Mouse (Mus musculus): ENCODE data around the gene Il9r. TPM values are rescaled to one million over a fixed set of nuclear protein-coding genes. Genes with fewer than 3 reads are reported as not detected.

Gene Il9r
- total and polyA plus RNA-seq, 3 experiments: 20.0 to 52.1 (median 47.5) TPM

DNA sequence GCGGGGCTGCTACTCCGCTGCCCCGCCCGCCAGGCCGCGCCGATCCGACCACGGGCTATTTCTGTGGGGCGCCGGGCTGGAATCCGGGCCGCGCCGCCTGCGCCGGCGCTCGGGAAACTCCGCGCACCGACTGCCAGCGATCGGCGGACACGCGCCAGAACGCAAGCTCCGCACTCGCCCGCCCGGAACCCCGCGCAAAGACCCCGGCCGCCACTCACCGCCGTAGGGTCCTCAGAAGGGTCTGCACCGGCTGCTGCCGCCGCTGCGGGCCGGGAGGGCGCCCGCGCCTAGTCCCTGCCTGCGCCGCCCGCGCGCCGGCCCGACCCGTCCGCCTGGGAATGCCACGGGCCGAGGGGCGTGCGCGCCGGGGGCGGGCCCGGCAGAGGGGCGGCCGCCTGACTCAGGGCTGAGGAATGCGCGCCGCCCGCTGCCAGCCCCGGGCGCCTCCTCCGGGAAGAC, 21.9 kb upstream of the Il9r start, which contains the start of gene Rhbdf1:
Rhbdf1 (minus strand) TSS at position 350 of the 459 bp plus-strand sequence.
- H3K4me2 ChIP-seq (ENCODE audit: insufficient read depth, low read depth, poor library complexity, severe bottlenecking): peak within 1 kb of the TSS; percentile 89
- no peaks in the 10 kb centered on the region for H3K79me2 ChIP-seq (replicated peaks; ENCODE audit: control insufficient read depth, extremely low read depth, insufficient read depth, poor library complexity, severe bottlenecking)
- H3K27ac ChIP-seq (ENCODE audit: insufficient read depth, low read depth): peak within 1 kb of the TSS; percentile 37
- in situ Hi-C loops (cut with MboI; ENCODE audit: low pct_ligation_motif_present, low pct_unique_long_range_greater_than_20kb, low sequenced_read_pairs): no loop called here
- peak; percentile 8; the same call in 1 of the 2 replicates for TF ChIP-seq CHD1 (IDR thresholded peaks at IDR 0.05; ENCODE audit: low read depth, low read length)
- peak; percentile 55 for TF ChIP-seq NRF1 (IDR thresholded peaks at IDR 0.05; ENCODE audit: low read depth, low read length)
- TF ChIP-seq MXI1 (IDR thresholded peaks at IDR 0.05; ENCODE audit: low read depth, low read length): peak; percentile 42
- 0 out of 2 replicates have a peak, but pooled peaks have one; percentile 13 for TF ChIP-seq ZMIZ1 (IDR thresholded peaks at IDR 0.05; ENCODE audit: low read depth, low read length)
- no peak for TF ChIP-seq TBP (conservative IDR thresholded peaks at IDR 0.05; ENCODE audit: low read depth, low read length)
- TF ChIP-seq UBTF (IDR thresholded peaks at IDR 0.05; ENCODE audit: low read depth, low read length): 0 out of 2 replicates have a peak, but pooled peaks have one; percentile 77
- no peak; the same call in 1 of the 2 replicates for TF ChIP-seq SIN3A (IDR thresholded peaks at IDR 0.05; ENCODE audit: low read length)
- TF ChIP-seq CTCF (conservative IDR thresholded peaks at IDR 0.05 in 1 of 2, IDR thresholded peaks at IDR 0.05 in 1 of 2; ENCODE audit: low read depth in 2 of 2, low read length in 2 of 2): no peak
- no peak; the same call in 1 of the 2 replicates for TF ChIP-seq ELF1 (IDR thresholded peaks at IDR 0.05; ENCODE audit: low read depth, low read length)
- TF ChIP-seq CHD2 (IDR thresholded peaks at IDR 0.05; ENCODE audit: low read length): no peak
- TF ChIP-seq USF2 (conservative IDR thresholded peaks at IDR 0.05; ENCODE audit: low read depth, low read length): no peak
- TF ChIP-seq KAT2A (IDR thresholded peaks at IDR 0.05; ENCODE audit: insufficient replicate concordance, low read length): no peak
- dilution Hi-C loops (cut with MboI; ENCODE audit: extremely low pct_ligation_motif_present, extremely low pct_unique_long_range_greater_than_20kb, low sequenced_read_pairs): no loop called here
- H3K4me1 ChIP-seq (ENCODE audit: control insufficient read depth in 1 of 2, insufficient read depth in 2 of 2): peaks cover 12 to 71% of the 10 kb centered on the region in 2 experiments
- H3K27me3 ChIP-seq (replicated peaks): peaks cover 19% of the 10 kb centered on the region
- peaks cover 0 to 23% of the 10 kb centered on the region in 2 experiments for H3K36me3 ChIP-seq (replicated peaks in 1 of 2; ENCODE audit: control insufficient read depth in 1 of 2, insufficient read depth in 1 of 2, low read length in 1 of 2)
- peak within 1 kb of the TSS; percentile 67 to 77 (median 71) for H3K4me3 ChIP-seq (replicated peaks in 1 of 3; ENCODE audit: low read depth in 2 of 3, low read length in 2 of 3, poor library complexity in 1 of 3)
- peak within 1 kb of the TSS; percentile 53 for H3K9ac ChIP-seq (ENCODE audit: insufficient read depth, low read depth)
- peaks cover 3% of the 10 kb centered on the region for H3K9me3 ChIP-seq (replicated peaks; ENCODE audit: low read length)
- no peak for DNase-seq (ENCODE audit: extremely low read depth)

DNA sequence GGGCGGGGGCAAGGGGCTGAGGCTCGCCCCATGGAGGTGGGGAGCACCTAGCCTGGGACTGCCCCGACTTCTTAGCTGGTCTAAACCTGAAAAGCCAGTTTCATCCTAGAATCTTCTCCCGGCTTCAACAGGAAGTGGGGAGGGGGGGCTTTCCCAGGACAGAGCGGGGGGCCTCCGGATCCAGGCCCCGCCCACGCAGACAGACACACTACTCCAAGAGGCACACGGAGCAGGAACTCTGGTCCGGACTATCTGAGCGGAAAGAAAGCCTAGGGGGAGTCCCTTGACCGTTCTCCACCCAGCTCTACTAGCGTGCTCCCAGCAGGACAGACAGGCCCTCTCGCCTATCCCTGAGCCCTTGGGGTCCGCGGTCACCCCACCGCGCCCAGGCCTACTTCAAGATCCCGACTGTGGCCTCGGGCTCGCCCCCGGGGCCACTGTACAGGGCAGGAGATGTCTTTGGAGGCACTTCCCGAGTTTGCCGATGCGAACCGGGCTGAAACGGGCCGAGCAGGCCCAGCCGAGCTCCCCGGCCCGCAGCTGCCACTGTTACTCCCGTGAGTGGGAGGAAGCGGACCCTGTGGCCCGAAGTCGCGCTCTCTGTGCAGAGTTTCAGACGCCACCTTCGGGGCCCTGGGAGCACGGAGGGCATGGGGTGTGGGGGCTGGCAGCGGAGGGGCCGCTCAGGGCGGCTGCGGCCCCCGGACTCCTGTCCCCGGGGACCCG, 21.3 kb upstream of the Il9r start:
- Histone ChIP-seq H3K9me3 (replicated peaks; ENCODE audit: low read length) (peaks cover 3% of the 10 kb centered on the region), H3K4me3 (replicated peaks in 1 of 3; ENCODE audit: low read depth in 2 of 3, low read length in 2 of 3, poor library complexity in 1 of 3) (peak overlapping the region; percentile 67 to 77 (median 71)), H3K4me2 (ENCODE audit: insufficient read depth, low read depth, poor library complexity, severe bottlenecking) (peak overlapping the region; percentile 89), H3K79me2 (replicated peaks; ENCODE audit: control insufficient read depth, extremely low read depth, insufficient read depth, poor library complexity, severe bottlenecking) (no peaks in the 10 kb centered on the region), H3K27me3 (replicated peaks) (peaks cover 19% of the 10 kb centered on the region), H3K4me1 (ENCODE audit: control insufficient read depth in 1 of 2, insufficient read depth in 2 of 2) (peaks cover 12 to 74% of the 10 kb centered on the region in 2 experiments), H3K36me3 (replicated peaks in 1 of 2; ENCODE audit: control insufficient read depth in 1 of 2, insufficient read depth in 1 of 2, low read length in 1 of 2) (peaks cover 0 to 27% of the 10 kb centered on the region in 2 experiments), H3K27ac (ENCODE audit: insufficient read depth, low read depth) (peak overlapping the region; percentile 37), H3K9ac (ENCODE audit: insufficient read depth, low read depth) (peak overlapping the region; percentile 53)
- in situ Hi-C loops (cut with MboI; ENCODE audit: low pct_ligation_motif_present, low pct_unique_long_range_greater_than_20kb, low sequenced_read_pairs) (no loop called here), dilution Hi-C loops (cut with MboI; ENCODE audit: extremely low pct_ligation_motif_present, extremely low pct_unique_long_range_greater_than_20kb, low sequenced_read_pairs) (no loop called here)
- DNase-seq (ENCODE audit: extremely low read depth): peak; percentile 86
- no peak for TF ChIP-seq E2F4 (IDR thresholded peaks at IDR 0.05; ENCODE audit: insufficient replicate concordance, low read depth, low read length)
- TF ChIP-seq MAFK (IDR thresholded peaks at IDR 0.05; ENCODE audit: insufficient replicate concordance, low read length): no peak
- no peak for TF ChIP-seq CTCF (conservative IDR thresholded peaks at IDR 0.05 in 1 of 2, IDR thresholded peaks at IDR 0.05 in 1 of 2; ENCODE audit: low read depth in 2 of 2, low read length in 2 of 2)
- TF ChIP-seq CHD1 (IDR thresholded peaks at IDR 0.05; ENCODE audit: low read depth, low read length): no peak; the same call in 1 of the 2 replicates
- TF ChIP-seq RAD21 (IDR thresholded peaks at IDR 0.05; ENCODE audit: low read depth, low read length): no peak
- TF ChIP-seq MXI1 (IDR thresholded peaks at IDR 0.05; ENCODE audit: low read depth, low read length): no peak
- TF ChIP-seq ZMIZ1 (IDR thresholded peaks at IDR 0.05; ENCODE audit: low read depth, low read length): 0 out of 2 replicates have a peak, but pooled peaks have one; percentile 58
- no peak for TF ChIP-seq KAT2A (IDR thresholded peaks at IDR 0.05; ENCODE audit: insufficient replicate concordance, low read length)
- TF ChIP-seq ELF1 (IDR thresholded peaks at IDR 0.05; ENCODE audit: low read depth, low read length): no peak; the same call in 1 of the 2 replicates
- peak; percentile 28 for TF ChIP-seq SIN3A (IDR thresholded peaks at IDR 0.05; ENCODE audit: low read length)
- peak; percentile 52; the same call in 1 of the 2 replicates for TF ChIP-seq TBP (conservative IDR thresholded peaks at IDR 0.05; ENCODE audit: low read depth, low read length)
- TF ChIP-seq USF2 (conservative IDR thresholded peaks at IDR 0.05; ENCODE audit: low read depth, low read length): no peak
- TF ChIP-seq JUND (conservative IDR thresholded peaks at IDR 0.05; ENCODE audit: low read depth, low read length): no peak
- TF ChIP-seq SMC3 (IDR thresholded peaks at IDR 0.05; ENCODE audit: low read depth, low read length): no peak
- no peak for TF ChIP-seq JUN (IDR thresholded peaks at IDR 0.05; ENCODE audit: insufficient read depth, low read depth, low read length)
- TF ChIP-seq NRF1 (IDR thresholded peaks at IDR 0.05; ENCODE audit: low read depth, low read length): 0 out of 2 replicates have a peak, but pooled peaks have one; percentile 5
- no peak for TF ChIP-seq MAX (IDR thresholded peaks at IDR 0.05; ENCODE audit: low read length)
- TF ChIP-seq GABPA (IDR thresholded peaks at IDR 0.05; ENCODE audit: insufficient replicate concordance, low read depth, low read length): no peak
- peak; percentile 57; the same call in 1 of the 2 replicates for TF ChIP-seq BHLHE40 (IDR thresholded peaks at IDR 0.05; ENCODE audit: low read depth, low read length)
- no peak for TF ChIP-seq USF1 (IDR thresholded peaks at IDR 0.05; ENCODE audit: low read depth, low read length)
- TF ChIP-seq MYC (IDR thresholded peaks at IDR 0.05; ENCODE audit: low read depth, low read length): no peak
- TF ChIP-seq ZKSCAN1 (IDR thresholded peaks at IDR 0.05; ENCODE audit: borderline replicate concordance, low read depth, low read length): no peak
- TF ChIP-seq ZNF384 (IDR thresholded peaks at IDR 0.05; ENCODE audit: low read depth, low read length): no peak
- 0 out of 2 replicates have a peak, but pooled peaks have one; percentile 19 for TF ChIP-seq RCOR1 (conservative IDR thresholded peaks at IDR 0.05; ENCODE audit: low read depth, low read length)
